Mouse (Mus musculus): Measurements from ENCODE around the gene Vipr1. TPM values are rescaled to one million over a fixed set of nuclear protein-coding genes. Genes with fewer than 3 reads are reported as not detected.
"Not testable (repeated sequence)": the region's sequence is repeated elsewhere in the genome, so short reads cannot be mapped to it uniquely, and the experiment has no call there.

The Vipr1 gene
- 0.10 and 0.33 TPM in 2 replicates for polyA plus RNA-seq (2015; fragmentation: Nextera tagmentation; extraction: Ambion mirVana)

GRCm38 (mm10) chr9:121642401-121643181 is at the start of gene Vipr1:
Gene Vipr1 (plus strand): TSS chr9:121642716.
- Histone ChIP-seq H3K4me1 (peaks cover 23% of the 10 kb centered on the region), H3K4me2 (peak within 1 kb of the TSS; percentile 95), H3K9ac (peak within 1 kb of the TSS; percentile 77), H3K27ac (replicated peaks) (no peak within 1 kb of the TSS), H3K27me3 (replicated peaks) (peaks cover 96% of the 10 kb centered on the region), H3K9me3 (no peaks in the 10 kb centered on the region), H3K4me3 (peak within 1 kb of the TSS; percentile 59), H3K36me3 (no peaks in the 10 kb centered on the region)
- under 1% methylated on average over 61 of the region's 79 CpGs for WGBS
- no peak for ATAC-seq (ENCODE audit: extremely low read depth, insufficient number of reproducible peaks, low FRiP score, low TSS enrichment)

- Histone ChIP-seq H3K9ac (no peak overlapping the region), H3K4me2 (no peak overlapping the region), H3K27me3 (replicated peaks) (0 out of 2 replicates have a peak, but pooled peaks cover 3% of the 10 kb centered on the region), H3K4me3 (no peak overlapping the region), H3K36me3 (no peaks in the 10 kb centered on the region), H3K9me3 (peaks cover 10% of the 10 kb centered on the region), H3K27ac (replicated peaks) (no peak overlapping the region), H3K4me1 (peaks cover 12% of the 10 kb centered on the region)
- WGBS, result 67% methylated on average over 13 of the region's 13 CpGs
- no peak for ATAC-seq (ENCODE audit: extremely low read depth, insufficient number of reproducible peaks, low FRiP score, low TSS enrichment)
Observed at GRCm38 (mm10) chr9:121592948-121593550, 49.5 kb upstream of the Vipr1 start.

GRCm38 (mm10) chr9:121593768-121594167 is 48.7 kb upstream of the Vipr1 start:
- peaks cover 12% of the 10 kb centered on the region for H3K4me1 ChIP-seq
- not testable (repeated sequence) for H3K9ac ChIP-seq; H3K4me3 ChIP-seq; H3K9me3 ChIP-seq; H3K4me2 ChIP-seq; ATAC-seq (ENCODE audit: extremely low read depth, insufficient number of reproducible peaks, low FRiP score, low TSS enrichment); H3K27ac ChIP-seq (replicated peaks); H3K27me3 ChIP-seq (replicated peaks); H3K36me3 ChIP-seq
- 70% methylated on average over 3 of the region's 3 CpGs for WGBS

- no peak overlapping the region for H3K4me3 ChIP-seq
- H3K9me3 ChIP-seq, result no peaks in the 10 kb centered on the region
- 0 out of 2 replicates have a peak, but pooled peaks cover 4% of the 10 kb centered on the region for H3K4me1 ChIP-seq
- no peak overlapping the region for H3K9ac ChIP-seq
- H3K4me2 ChIP-seq, result no peak overlapping the region
- ATAC-seq (ENCODE audit: extremely low read depth, insufficient number of reproducible peaks, low FRiP score, low TSS enrichment), result no peak
- no peak overlapping the region for H3K27ac ChIP-seq (replicated peaks)
- no peaks in the 10 kb centered on the region for H3K36me3 ChIP-seq
- 61% methylated on average over 4 of the region's 4 CpGs for WGBS
- 0 out of 2 replicates have a peak, but pooled peaks cover 5% of the 10 kb centered on the region for H3K27me3 ChIP-seq (replicated peaks)
Observed at GRCm38 (mm10) chr9:121594771-121595170, 47.7 kb upstream of the Vipr1 start.

GRCm38 (mm10) chr9:121598106-121598505 is 44.4 kb upstream of the Vipr1 start:
- H3K9me3 ChIP-seq, result no peaks in the 10 kb centered on the region
- no peak overlapping the region for H3K4me2 ChIP-seq
- 49% methylated on average over 2 of the region's 2 CpGs for WGBS
- H3K4me1 ChIP-seq, result peaks cover 19% of the 10 kb centered on the region
- H3K36me3 ChIP-seq, result no peaks in the 10 kb centered on the region
- no peak overlapping the region for H3K9ac ChIP-seq
- peaks cover 14% of the 10 kb centered on the region; the same call in 1 of the 2 replicates for H3K27me3 ChIP-seq (replicated peaks)
- no peak overlapping the region for H3K27ac ChIP-seq (replicated peaks)
- no peak for ATAC-seq (ENCODE audit: extremely low read depth, insufficient number of reproducible peaks, low FRiP score, low TSS enrichment)
- H3K4me3 ChIP-seq, result no peak overlapping the region

GRCm38 (mm10) chr9:121599551-121599950 is 43.0 kb upstream of the Vipr1 start:
- H3K9me3 ChIP-seq, result no peaks in the 10 kb centered on the region
- no peak overlapping the region for H3K9ac ChIP-seq
- H3K27me3 ChIP-seq (replicated peaks), result peaks cover 14% of the 10 kb centered on the region; the same call in 1 of the 2 replicates
- no peak overlapping the region for H3K27ac ChIP-seq (replicated peaks)
- WGBS, result 62% methylated on average over 6 of the region's 6 CpGs
- ATAC-seq (ENCODE audit: extremely low read depth, insufficient number of reproducible peaks, low FRiP score, low TSS enrichment), result no peak
- H3K4me3 ChIP-seq, result no peak overlapping the region
- H3K4me1 ChIP-seq, result peaks cover 19% of the 10 kb centered on the region
- no peaks in the 10 kb centered on the region for H3K36me3 ChIP-seq
- H3K4me2 ChIP-seq, result no peak overlapping the region

- H3K9me3 ChIP-seq, result no peaks in the 10 kb centered on the region
- 42% methylated on average over 13 of the region's 13 CpGs for WGBS
- H3K9ac ChIP-seq, result no peak overlapping the region
- peaks cover 19% of the 10 kb centered on the region for H3K4me1 ChIP-seq
- H3K4me2 ChIP-seq, result no peak overlapping the region
- ATAC-seq (ENCODE audit: extremely low read depth, insufficient number of reproducible peaks, low FRiP score, low TSS enrichment), result no peak
- no peak overlapping the region for H3K27ac ChIP-seq (replicated peaks)
- H3K4me3 ChIP-seq, result no peak overlapping the region
- H3K27me3 ChIP-seq (replicated peaks), result peaks cover 14% of the 10 kb centered on the region; the same call in 1 of the 2 replicates
- H3K36me3 ChIP-seq, result no peaks in the 10 kb centered on the region
Observed at GRCm38 (mm10) chr9:121600201-121600860, 42.2 kb upstream of the Vipr1 start.

- H3K27me3 ChIP-seq (replicated peaks), result peaks cover 14% of the 10 kb centered on the region; the same call in 1 of the 2 replicates
- no peak for ATAC-seq (ENCODE audit: extremely low read depth, insufficient number of reproducible peaks, low FRiP score, low TSS enrichment)
- H3K4me2 ChIP-seq, result no peak overlapping the region
- no peak overlapping the region for H3K27ac ChIP-seq (replicated peaks)
- no peaks in the 10 kb centered on the region for H3K9me3 ChIP-seq
- no peak overlapping the region for H3K9ac ChIP-seq
- no peaks in the 10 kb centered on the region for H3K36me3 ChIP-seq
- no peak overlapping the region for H3K4me3 ChIP-seq
- peaks cover 19% of the 10 kb centered on the region for H3K4me1 ChIP-seq
- WGBS, result 16% methylated on average over 6 of the region's 6 CpGs
Observed at GRCm38 (mm10) chr9:121600861-121601427, 41.6 kb upstream of the Vipr1 start.

GRCm38 (mm10) chr9:121602381-121602780 is 40.1 kb upstream of the Vipr1 start:
- no peaks in the 10 kb centered on the region for H3K36me3 ChIP-seq
- H3K4me1 ChIP-seq, result peaks cover 19% of the 10 kb centered on the region
- ATAC-seq (ENCODE audit: extremely low read depth, insufficient number of reproducible peaks, low FRiP score, low TSS enrichment), result no peak
- no peak overlapping the region for H3K4me3 ChIP-seq
- no peak overlapping the region for H3K27ac ChIP-seq (replicated peaks)
- H3K4me2 ChIP-seq, result no peak overlapping the region
- 79% methylated on average over 2 of the region's 2 CpGs for WGBS
- H3K9me3 ChIP-seq, result no peaks in the 10 kb centered on the region
- peaks cover 23% of the 10 kb centered on the region for H3K27me3 ChIP-seq (replicated peaks)
- no peak overlapping the region for H3K9ac ChIP-seq

- ATAC-seq (ENCODE audit: extremely low read depth, insufficient number of reproducible peaks, low FRiP score, low TSS enrichment), result no peak
- Histone ChIP-seq H3K4me3 (no peak overlapping the region), H3K27me3 (replicated peaks) (peaks cover 33% of the 10 kb centered on the region), H3K36me3 (no peaks in the 10 kb centered on the region), H3K4me1 (peaks cover 11% of the 10 kb centered on the region), H3K27ac (replicated peaks) (no peak overlapping the region), H3K9me3 (no peaks in the 10 kb centered on the region), H3K9ac (no peak overlapping the region), H3K4me2 (no peak overlapping the region)
- WGBS, result 45% methylated on average over 12 of the region's 12 CpGs
Observed at GRCm38 (mm10) chr9:121605414-121606278, 36.9 kb upstream of the Vipr1 start.

Measured in heart, embryonic 13.5 days (tissue).